Mouse (Mus musculus): Measurements from ENCODE around the gene Zfp956.

- TF ChIP-seq CTCF (IDR thresholded peaks at IDR 0.05; ENCODE audit: low read depth): no peak
- TF ChIP-seq EP300 (IDR thresholded peaks at IDR 0.05; ENCODE audit: low read depth): no peak
Observed at GRCm38 (mm10) chr6:47917051-47917450, 36.1 kb upstream of the Zfp956 start.
